Mouse (Mus musculus) kidney, postnatal 0 days (tissue): ENCODE results near the gene H1foo. TPM values are rescaled to one million over a fixed set of nuclear protein-coding genes. Genes with fewer than 3 reads are reported as not detected.

ENCODE experiments used
- ATAC-seq: fragments of 200-750 bp; cut with Nextera tagmentation; replicated peaks from 2 replicates; pipeline ENCODE4 v1.8.0; 2017; ENCODE audit warnings: low read depth, moderate number of reproducible peaks, moderate TSS enrichment, moderate library complexity; ENCODE audit not compliant: low FRiP score
- DNase-seq: peaks from one replicate; pipeline ENCODE4 v3.0.0-alpha.2; 2016; ENCODE audit warnings: low spot score
- H3K27ac ChIP-seq: fragments of 300-500 bp; sonication (generic); 2 replicates; pipeline ENCODE4 v1.5.1; 2014; ENCODE audit warnings: mild to moderate bottlenecking
- H3K27me3 ChIP-seq: fragments of 300-500 bp; sonication (generic); 2 replicates; pipeline ENCODE4 v1.6.1; 2014; ENCODE audit warnings: low read length, mixed read lengths; ENCODE audit not compliant: insufficient read depth
- H3K36me3 ChIP-seq: fragments of 300-500 bp; sonication (generic); 2 replicates; pipeline ENCODE4 v1.6.1; 2014; ENCODE audit warnings: low read length, mixed read lengths; ENCODE audit not compliant: insufficient read depth
- H3K4me1 ChIP-seq: fragments of 300-500 bp; sonication (generic); replicated peaks from 2 replicates; pipeline ENCODE4 v1.6.1; 2014; ENCODE audit warnings: antibody characterized with exemption, low read length, mixed read lengths; ENCODE audit not compliant: insufficient read depth
- H3K4me2 ChIP-seq: fragments of 300-500 bp; sonication (generic); 2 replicates; pipeline ENCODE4 v1.6.1; 2014; ENCODE audit warnings: mild to moderate bottlenecking, low read length, moderate library complexity, mixed read lengths
- H3K4me3 ChIP-seq: fragments of 300-500 bp; sonication (generic); replicated peaks from 2 replicates; pipeline ENCODE4 v1.5.1; 2014; ENCODE audit warnings: low read depth, low read length
- H3K9ac ChIP-seq: fragments of 300-500 bp; sonication (generic); 2 replicates; pipeline ENCODE4 v1.6.1; 2014; ENCODE audit warnings: low read depth, low read length
- H3K9me3 ChIP-seq: fragments of 300-500 bp; sonication (generic); replicated peaks from 2 replicates; pipeline ENCODE4 v1.6.1; 2016; ENCODE audit warnings: low read length, inconsistent platforms, mixed read lengths
- CTCF ChIP-seq: IDR thresholded peaks from 2 replicates; pipeline ENCODE4 v1.5.1; 2016; ENCODE audit warnings: antibody characterized with exemption, low read depth, mild to moderate bottlenecking, moderate library complexity
- WGBS: fragments of 180-500 bp; shearing (Covaris S2); extraction: QIAGEN DNeasy Blood & Tissue Kit; methylation state at CpG from one replicate; pipeline ENCODE4 v1.1.7; 2014; 5-methylcytosine and 5-hydroxymethylcytosine counted together
- polyA plus RNA-seq: library from polyadenylated mRNA; unstranded; fragments of >200 nt; fragmentation: Nextera tagmentation; extraction: Ambion mirVana; gene quantifications from 2 replicates; pipeline ENCODE4 v1.2.1, GENCODE M21; 2015

H1foo gene
- polyA plus RNA-seq, 1 experiment from 2014 or later, result not detected

DNA sequence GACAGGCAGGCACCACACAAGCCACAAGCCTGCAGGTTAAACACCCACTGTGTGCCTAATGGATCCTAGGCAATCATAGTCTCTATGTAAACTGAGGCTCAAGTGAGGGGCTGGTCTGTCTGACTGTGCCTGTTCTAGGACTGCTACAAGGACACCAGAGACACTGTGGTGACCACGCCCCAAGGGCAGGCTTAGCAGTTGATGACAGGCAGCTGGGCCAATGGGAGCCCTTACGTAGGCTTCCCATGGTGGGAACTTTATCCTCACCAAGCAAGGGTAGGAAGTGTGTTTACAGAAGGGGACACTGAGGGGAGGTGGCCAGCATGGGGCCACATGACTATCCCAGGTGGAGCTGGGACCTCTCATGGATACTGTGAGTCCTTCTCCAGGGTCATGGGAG, 54.5 kb downstream of the H1foo start:
- DNase-seq (no peak), ATAC-seq (no peak)
- no peaks in the 10 kb centered on the region for H3K27me3 ChIP-seq

More for the DNA sequence above, 54.5 kb downstream of the H1foo start:
- no peaks in the 10 kb centered on the region for H3K9me3 ChIP-seq
- WGBS, result 79% methylated on average over 2 of the region's 2 CpGs
- TF ChIP-seq CTCF, result no peak
- H3K9ac ChIP-seq, result no peak overlapping the region
- H3K4me3 ChIP-seq, result no peak overlapping the region
- H3K4me1 ChIP-seq, result peaks cover 23% of the 10 kb centered on the region
- H3K36me3 ChIP-seq, result no peaks in the 10 kb centered on the region
- H3K4me2 ChIP-seq, result no peak overlapping the region
- H3K27ac ChIP-seq, result no peak overlapping the region

Other genes starting within 250 kb of the H1foo start
- gene Tmem40, start 182.5 kb upstream of the H1foo start, polyA plus RNA-seq, result 1.0 and 1.8 TPM in 2 replicates
- 10.4 and 12.1 TPM in 2 replicates for gene Cand2, start 170.4 kb upstream of the H1foo start, polyA plus RNA-seq
- 2,857 and 3,220 TPM in 2 replicates for gene Rpl32, start 136.2 kb upstream of the H1foo start, polyA plus RNA-seq
- 2.5 and 3.0 TPM in 2 replicates for gene Efcab12, start 106.5 kb upstream of the H1foo start, polyA plus RNA-seq
- gene Mbd4, start 91.6 kb upstream of the H1foo start, polyA plus RNA-seq, result 10.9 TPM in 2 replicates
- gene Ift122, start 91.5 kb upstream of the H1foo start, polyA plus RNA-seq, result 14.9 and 20.6 TPM in 2 replicates
- gene Rho, start 13.2 kb upstream of the H1foo start, polyA plus RNA-seq, result not detected in 2 replicates
- gene Plxnd1, start 50.1 kb downstream of the H1foo start, polyA plus RNA-seq, result 42.3 and 42.4 TPM in 2 replicates
- 6.9 and 7.6 TPM in 2 replicates for gene Tmcc1, start 248.5 kb downstream of the H1foo start, polyA plus RNA-seq